ENCODE assay signal across 25 mouse cellular contexts in the genomic region with DNA sequence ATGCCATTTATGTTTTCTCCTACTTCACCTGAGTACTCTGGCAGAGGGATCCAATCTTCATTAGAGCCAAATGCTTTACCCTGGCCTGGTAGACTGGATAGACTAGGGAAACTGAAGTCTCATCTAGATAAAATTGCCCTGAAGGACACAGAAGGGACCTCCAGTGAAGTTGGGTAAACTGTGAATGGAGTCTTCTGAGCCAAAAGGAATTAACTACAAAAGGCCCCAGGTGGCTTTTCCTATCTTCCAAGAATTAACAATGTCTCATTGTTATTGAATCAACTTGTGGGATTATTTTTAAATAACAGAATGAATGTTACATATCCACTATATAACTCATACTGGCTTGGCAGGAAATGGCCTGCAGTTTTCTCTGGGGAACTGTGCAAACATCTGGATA.
"Had no signal": no experiment of that assay in that cellular context is flagged by ENCODE, and none has a peak within 500 bp of the region (broad histone marks: within the 10 kb centered on the region; RNA-seq: fewer than 3 reads in every experiment).

No protein-coding gene starts in this region.

- H3K36me3 ChIP-seq: heart, embryonic 13.5 days; heart, embryonic 15.5 days; hindbrain, embryonic 13.5 days; hindbrain, embryonic 15.5 days; kidney, embryonic 15.5 days; limb, embryonic 13.5 days; liver, embryonic 13.5 days; liver, embryonic 15.5 days had no signal

- H3K4me2 ChIP-seq: heart, embryonic 11.5 days; heart, embryonic 13.5 days; heart, embryonic 15.5 days; hindbrain, embryonic 13.5 days; hindbrain, embryonic 15.5 days; kidney, embryonic 15.5 days; limb, embryonic 13.5 days; liver, embryonic 11.5 days; liver, embryonic 13.5 days; liver, embryonic 15.5 days had no signal

- DNase-seq: heart, adult 2 months; heart, postnatal 14 days; heart, postnatal 36 days; kidney, adult 11 months; kidney, adult 2 months; kidney, adult 9 months; kidney, postnatal 25 days; kidney, postnatal 4 days; liver; liver, embryonic 13.5 days; liver, postnatal 0 days had no signal

- H3K4me1 ChIP-seq: heart, embryonic 13.5 days; heart, embryonic 15.5 days; hindbrain, embryonic 13.5 days; hindbrain, embryonic 15.5 days; kidney, embryonic 15.5 days; limb, embryonic 13.5 days; liver, embryonic 13.5 days; liver, embryonic 15.5 days had no signal

- ATAC-seq: hindbrain, postnatal 0 days; intestine, embryonic 16.5 days; liver, postnatal 0 days had no signal

- H3K9ac ChIP-seq: heart, embryonic 13.5 days; heart, embryonic 15.5 days; hindbrain, embryonic 13.5 days; hindbrain, embryonic 15.5 days; kidney, embryonic 15.5 days; limb, embryonic 13.5 days; liver, embryonic 13.5 days; liver, embryonic 15.5 days; liver, postnatal 0 days had no signal

- H3K9me3 ChIP-seq: heart, embryonic 13.5 days; heart, embryonic 15.5 days; hindbrain, embryonic 13.5 days; hindbrain, embryonic 15.5 days; kidney, embryonic 15.5 days; limb, embryonic 13.5 days; liver, embryonic 13.5 days; liver, embryonic 15.5 days had no signal

- H3K27ac ChIP-seq: heart, adult 2 months; heart, embryonic 13.5 days; heart, embryonic 15.5 days; hindbrain, embryonic 13.5 days; hindbrain, embryonic 15.5 days; hindbrain, postnatal 0 days; kidney, embryonic 15.5 days; kidney, postnatal 0 days; layer of hippocampus, adult 2 months; left cerebral cortex, adult 2 months; limb, embryonic 13.5 days; liver, embryonic 13.5 days; liver, embryonic 15.5 days had no signal

- H3K4me3 ChIP-seq: heart, adult 2 months; heart, embryonic 13.5 days; heart, embryonic 15.5 days; hindbrain, embryonic 13.5 days; hindbrain, embryonic 15.5 days; kidney, embryonic 15.5 days; layer of hippocampus, adult 2 months; left cerebral cortex, adult 2 months; limb, embryonic 13.5 days; liver, embryonic 13.5 days; liver, embryonic 15.5 days had no signal

- H3K27me3 ChIP-seq: heart, embryonic 13.5 days; heart, embryonic 15.5 days; hindbrain, embryonic 13.5 days; hindbrain, embryonic 15.5 days; kidney, embryonic 15.5 days; limb, embryonic 13.5 days; liver, embryonic 13.5 days; liver, embryonic 15.5 days had no signal
